Mouse (Mus musculus) neural tube, embryonic 15.5 days (tissue): ENCODE data around the gene Plekha8. TPM values are rescaled to one million over a fixed set of nuclear protein-coding genes. Genes with fewer than 3 reads are reported as not detected.

ENCODE experiments used
- ATAC-seq: fragments of 200-750 bp; cut with Nextera tagmentation; 2 replicates; pipeline ENCODE4 v1.8.0; 2017; ENCODE audit warnings: mild to moderate bottlenecking, moderate TSS enrichment, moderate library complexity; ENCODE audit not compliant: low FRiP score
- H3K27ac ChIP-seq: fragments of 300-500 bp; sonication (generic); replicated peaks from 2 replicates; pipeline ENCODE4 v1.5.1; 2015; ENCODE audit warnings: mild to moderate bottlenecking, inconsistent platforms
- H3K27me3 ChIP-seq: fragments of 300-500 bp; sonication (generic); replicated peaks from 2 replicates; pipeline ENCODE4 v1.6.1; 2015; ENCODE audit warnings: inconsistent platforms
- H3K36me3 ChIP-seq: fragments of 300-500 bp; sonication (generic); 2 replicates; pipeline ENCODE4 v1.6.1; 2015; ENCODE audit warnings: inconsistent platforms
- H3K4me1 ChIP-seq: fragments of 300-500 bp; sonication (generic); 2 replicates; pipeline ENCODE4 v1.6.1; 2015; ENCODE audit warnings: inconsistent platforms
- H3K4me2 ChIP-seq: fragments of 300-500 bp; sonication (generic); 2 replicates; pipeline ENCODE4 v1.6.1; 2015; ENCODE audit warnings: inconsistent platforms, mild to moderate bottlenecking, moderate library complexity
- H3K4me3 ChIP-seq: fragments of 300-500 bp; sonication (generic); replicated peaks from 2 replicates; pipeline ENCODE4 v1.5.1; 2015; ENCODE audit warnings: mild to moderate bottlenecking, inconsistent platforms
- H3K9ac ChIP-seq: fragments of 300-500 bp; sonication (generic); replicated peaks from 2 replicates; pipeline ENCODE4 v1.6.1; 2015; ENCODE audit warnings: mild to moderate bottlenecking, inconsistent platforms
- H3K9me3 ChIP-seq: fragments of 300-500 bp; sonication (generic); replicated peaks from 2 replicates; pipeline ENCODE4 v1.6.1; 2016; ENCODE audit warnings: inconsistent platforms
- WGBS: fragments of 180-500 bp; shearing (Covaris S2); methylation state at CpG from one replicate; pipeline ENCODE4 v1.1.7; 2015; ENCODE audit warnings: mixed read lengths; 5-methylcytosine and 5-hydroxymethylcytosine counted together
- polyA plus RNA-seq: library from polyadenylated mRNA; unstranded; fragments of >200 nt; fragmentation: Nextera tagmentation; extraction: Ambion mirVana; gene quantifications from 2 replicates; pipeline ENCODE4 v1.2.1, GENCODE M21; 2015

Plekha8 gene
- polyA plus RNA-seq, 1 experiment from 2014 or later: 8.0 TPM

DNA sequence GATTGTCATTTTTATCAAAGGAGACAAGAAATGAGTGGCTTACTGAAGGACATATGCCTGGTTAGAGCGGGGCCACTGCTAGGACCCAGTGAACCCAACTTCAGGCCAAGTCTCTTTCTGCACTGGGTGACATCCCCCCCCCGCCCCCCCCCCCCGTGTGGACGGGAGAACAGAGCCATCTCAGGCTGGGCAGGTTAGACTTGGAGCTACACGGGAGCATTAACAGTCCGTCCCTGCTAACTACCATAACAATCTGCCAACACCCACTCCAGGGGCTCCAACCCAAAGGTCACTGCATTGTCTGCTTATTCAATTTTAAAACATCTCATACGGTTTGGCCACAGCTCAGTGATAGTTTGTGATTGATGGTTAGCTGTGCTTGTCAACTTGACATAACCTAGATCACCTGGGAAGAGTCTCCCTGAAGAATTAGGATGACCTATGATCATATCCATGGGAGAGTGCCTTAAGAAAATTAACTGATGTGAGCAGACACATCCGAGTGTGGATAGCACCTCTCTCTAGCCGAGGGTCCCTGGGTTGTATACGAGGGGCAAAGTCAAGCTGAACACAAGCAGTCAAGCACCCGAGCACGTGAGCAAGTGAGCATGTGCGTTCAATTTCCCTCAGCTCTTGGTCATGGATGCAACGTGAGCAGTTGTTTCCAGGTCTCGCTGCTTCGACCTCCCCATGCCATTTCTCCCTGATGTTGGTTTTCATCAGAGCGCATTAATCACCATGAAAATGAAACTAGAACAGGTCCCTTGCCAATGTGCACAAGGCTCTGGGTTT lies 32.7 kb upstream of the Plekha8 start:
- Histone ChIP-seq H3K4me1 (peaks cover 59% of the 10 kb centered on the region), H3K27ac (no peak overlapping the region)

DNA sequence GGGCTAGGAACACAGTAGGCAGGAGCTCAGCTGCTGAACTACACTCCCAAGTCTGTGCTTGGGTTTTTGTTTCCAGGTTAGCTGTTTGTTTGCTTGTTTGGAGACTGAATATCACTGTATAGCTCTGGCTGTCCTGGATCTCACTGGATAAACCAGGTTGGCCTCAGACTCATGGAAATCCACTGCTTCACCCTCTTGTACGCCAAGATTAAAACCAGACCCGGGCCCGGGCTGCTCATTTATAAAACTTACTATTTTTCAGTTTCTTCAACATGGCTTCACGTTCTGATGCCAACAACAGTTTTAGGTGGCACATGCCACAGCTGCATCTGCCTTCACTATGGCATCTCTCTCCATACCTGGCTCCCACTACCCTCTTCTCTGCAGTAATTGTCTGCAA lies 31.4 kb upstream of the Plekha8 start:
- WGBS: 93% methylated on average over 4 of the region's 4 CpGs
- peaks cover 63% of the 10 kb centered on the region for H3K4me1 ChIP-seq

More for the DNA sequence above, 32.7 kb upstream of the Plekha8 start:
- H3K27me3 ChIP-seq: no peaks in the 10 kb centered on the region; the same call in 1 of the 2 replicates
- H3K4me2 ChIP-seq: no peak overlapping the region
- no peak overlapping the region for H3K9ac ChIP-seq
- H3K9me3 ChIP-seq: no peaks in the 10 kb centered on the region
- no peak overlapping the region for H3K4me3 ChIP-seq
- WGBS: 74% methylated on average over 15 of the region's 17 CpGs
- no peak for ATAC-seq
- H3K36me3 ChIP-seq: no peaks in the 10 kb centered on the region

DNA sequence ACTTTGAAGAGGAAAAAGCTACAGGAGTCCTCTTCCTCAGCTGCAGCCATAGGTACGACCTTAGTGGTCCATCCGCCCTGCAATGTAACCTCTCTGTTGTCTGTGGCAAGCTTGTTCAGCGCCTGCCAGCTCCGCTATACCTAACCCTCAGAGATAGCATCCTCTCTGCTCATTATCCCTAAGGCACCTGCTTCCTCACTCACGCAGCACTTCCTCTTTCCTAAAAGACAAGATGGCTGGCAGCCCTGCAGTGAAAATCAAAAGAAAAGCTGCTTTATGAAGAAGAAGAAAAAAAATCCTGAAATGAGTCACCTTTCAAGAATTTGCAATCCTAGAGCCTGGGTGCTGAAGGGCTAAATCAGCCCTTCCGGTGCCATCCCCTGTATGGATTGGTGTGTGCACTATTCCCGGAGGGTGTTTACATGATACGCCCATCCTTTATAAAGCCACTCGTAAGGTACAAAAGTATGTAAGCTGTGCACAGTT lies 30.4 kb upstream of the Plekha8 start:
- peak overlapping the region; percentile 87 for H3K9ac ChIP-seq
- peak overlapping the region; percentile 76 for H3K4me2 ChIP-seq
- H3K4me1 ChIP-seq: peaks cover 63% of the 10 kb centered on the region
- peak overlapping the region; percentile 64 for H3K4me3 ChIP-seq
- ATAC-seq: no peak
- peak overlapping the region; percentile 93 for H3K27ac ChIP-seq
- H3K9me3 ChIP-seq: no peaks in the 10 kb centered on the region
- 49% methylated on average over 9 of the region's 9 CpGs for WGBS
- no peaks in the 10 kb centered on the region for H3K27me3 ChIP-seq
- no peaks in the 10 kb centered on the region for H3K36me3 ChIP-seq

More for the DNA sequence above, 31.4 kb upstream of the Plekha8 start:
- peak overlapping the region; percentile 76 for H3K4me2 ChIP-seq
- no peaks in the 10 kb centered on the region for H3K36me3 ChIP-seq
- no peak overlapping the region for H3K9ac ChIP-seq
- H3K4me3 ChIP-seq: no peak overlapping the region; the same call in 1 of the 2 replicates
- ATAC-seq: no peak
- no peak overlapping the region for H3K27ac ChIP-seq
- H3K9me3 ChIP-seq: no peaks in the 10 kb centered on the region
- no peaks in the 10 kb centered on the region for H3K27me3 ChIP-seq

DNA sequence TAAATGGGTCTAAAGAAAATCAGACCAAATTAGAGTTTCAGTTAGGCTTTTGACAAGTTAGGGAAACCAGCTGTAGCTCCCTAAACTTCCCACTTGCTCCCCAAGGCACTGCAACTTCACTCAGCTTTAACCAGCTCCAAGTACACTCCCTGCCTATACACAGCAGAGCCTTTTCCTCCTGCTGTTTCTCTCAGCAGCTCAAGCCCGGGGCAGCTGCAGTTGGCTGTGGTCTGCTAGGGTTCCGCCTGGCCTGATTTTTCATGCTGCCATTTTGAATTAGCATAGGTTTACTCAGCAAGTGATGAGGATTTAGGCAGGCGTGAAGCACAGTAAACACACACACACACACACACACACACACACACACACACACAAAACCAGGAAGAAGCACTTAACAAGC lies 29.9 kb upstream of the Plekha8 start:
- H3K36me3 ChIP-seq: no peaks in the 10 kb centered on the region
- WGBS: 6% methylated on average over 3 of the region's 3 CpGs

DNA sequence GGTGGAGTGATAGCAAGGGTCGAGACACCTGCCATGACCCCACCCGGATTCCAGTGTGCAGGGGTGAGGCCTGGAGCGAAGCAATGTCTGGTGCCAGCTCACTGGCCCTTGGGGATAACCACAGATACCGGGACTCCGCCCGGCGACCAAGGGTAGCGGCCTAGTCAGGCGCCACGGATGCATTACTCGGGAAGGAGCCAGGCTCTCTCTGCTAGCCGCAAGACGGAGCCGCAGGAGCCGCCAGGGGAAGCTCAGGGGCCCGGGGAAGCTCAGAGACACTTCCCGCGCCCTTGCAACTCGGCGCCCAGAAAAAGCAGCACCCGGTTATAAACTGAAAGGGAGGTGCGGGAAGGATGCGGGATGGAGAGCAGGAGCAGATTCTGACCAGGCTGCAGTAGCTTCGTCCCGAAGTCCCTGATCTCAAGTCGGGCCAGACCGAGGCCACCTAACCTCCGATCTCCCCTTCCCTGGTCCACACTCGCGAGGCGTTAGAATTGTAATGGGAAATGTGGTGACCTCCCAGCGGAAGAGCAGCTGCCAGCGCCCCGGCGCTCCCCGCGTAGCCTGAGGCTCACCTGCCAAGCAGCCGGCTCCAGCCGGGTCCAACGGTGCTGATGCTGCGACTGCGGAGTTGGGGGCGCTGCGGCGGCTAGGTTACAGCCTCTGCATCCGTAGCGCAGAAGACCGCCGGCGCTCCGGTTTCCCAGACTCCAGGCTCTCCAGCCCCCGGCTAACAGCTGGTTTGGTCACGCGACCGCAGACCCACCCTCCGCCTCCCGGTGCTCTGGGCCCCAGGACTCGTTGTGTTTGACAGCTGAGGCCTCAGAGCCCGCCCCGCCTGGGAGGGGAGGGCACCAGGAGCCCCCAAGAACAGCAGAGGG lies 29.0 kb upstream of the Plekha8 start, which contains the start of gene Scrn1:
Scrn1 (minus strand) TSS at position 825 of the 881 bp plus-strand sequence.
- H3K27me3 ChIP-seq: no peaks in the 10 kb centered on the region
- peak within 1 kb of the TSS; percentile 76 for H3K4me2 ChIP-seq
- no peaks in the 10 kb centered on the region for H3K36me3 ChIP-seq
- H3K27ac ChIP-seq: peak within 1 kb of the TSS; percentile 93
- H3K9ac ChIP-seq: peak within 1 kb of the TSS; percentile 87
- H3K9me3 ChIP-seq: no peaks in the 10 kb centered on the region
- ATAC-seq: peak; percentile 86
- peaks cover 59% of the 10 kb centered on the region for H3K4me1 ChIP-seq
- under 1% methylated on average over 60 of the region's 60 CpGs for WGBS
- H3K4me3 ChIP-seq: peak within 1 kb of the TSS; percentile 64

More for the DNA sequence above, 29.9 kb upstream of the Plekha8 start:
- peak overlapping the region; percentile 93 for H3K27ac ChIP-seq
- H3K9ac ChIP-seq: peak overlapping the region; percentile 87
- H3K9me3 ChIP-seq: no peaks in the 10 kb centered on the region
- no peaks in the 10 kb centered on the region for H3K27me3 ChIP-seq
- peaks cover 62% of the 10 kb centered on the region for H3K4me1 ChIP-seq
- ATAC-seq: peak; percentile 14; the same call in 1 of the 2 replicates
- H3K4me2 ChIP-seq: peak overlapping the region; percentile 76
- peak overlapping the region; percentile 64 for H3K4me3 ChIP-seq

DNA sequence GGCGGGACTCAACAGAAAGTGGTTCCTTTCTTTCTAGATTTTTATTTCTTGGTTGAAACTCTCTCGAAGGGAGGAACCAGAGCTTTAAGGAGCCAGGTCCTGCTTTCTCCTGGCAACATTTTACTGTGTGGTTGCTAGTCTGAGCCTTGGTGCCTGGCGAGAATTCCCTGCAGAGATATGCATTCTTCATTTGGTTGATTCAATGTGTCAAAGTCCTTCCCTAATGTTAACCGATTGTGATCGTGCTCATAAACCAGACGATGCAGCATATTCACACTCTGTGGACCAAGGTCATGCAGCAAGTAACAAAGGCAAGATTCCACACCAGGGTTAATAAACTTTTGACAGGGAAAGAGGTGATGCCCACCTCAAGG lies 28.4 kb upstream of the Plekha8 start:
- H3K27ac ChIP-seq: peak overlapping the region; percentile 93
- WGBS: 4% methylated on average over 6 of the region's 6 CpGs
- H3K9ac ChIP-seq: peak overlapping the region; percentile 87
- peaks cover 59% of the 10 kb centered on the region for H3K4me1 ChIP-seq
- peak overlapping the region; percentile 64 for H3K4me3 ChIP-seq
- no peaks in the 10 kb centered on the region for H3K27me3 ChIP-seq
- peak; percentile 7; the same call in 1 of the 2 replicates for ATAC-seq
- H3K36me3 ChIP-seq: no peaks in the 10 kb centered on the region
- no peaks in the 10 kb centered on the region for H3K9me3 ChIP-seq
- peak overlapping the region; percentile 76 for H3K4me2 ChIP-seq

DNA sequence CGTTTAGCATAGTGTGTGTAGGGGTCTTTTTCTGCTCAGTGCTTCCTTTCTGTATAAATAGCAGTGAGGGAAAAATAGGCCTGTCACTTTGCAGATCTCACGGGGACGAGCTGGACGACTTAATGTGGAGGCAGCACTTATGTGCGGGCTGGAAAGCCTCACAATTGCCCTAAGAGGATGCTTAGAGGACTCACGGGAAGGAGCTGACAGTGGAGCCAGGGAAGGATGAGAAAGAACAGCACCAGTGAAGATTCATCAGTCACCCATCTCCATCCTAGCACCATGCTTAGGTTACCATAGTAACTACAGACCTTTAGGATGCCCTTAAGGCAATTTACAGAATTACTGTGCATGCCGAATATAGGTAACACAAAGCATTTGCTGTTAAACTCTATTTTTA lies 25.1 kb upstream of the Plekha8 start:
- H3K4me2 ChIP-seq: peak overlapping the region; percentile 23
- no peak overlapping the region for H3K4me3 ChIP-seq
- 8% methylated on average over 7 of the region's 7 CpGs for WGBS
- ATAC-seq: no peak
- peak overlapping the region; percentile 37; the same call in 1 of the 2 replicates for H3K27ac ChIP-seq
- H3K4me1 ChIP-seq: peaks cover 44% of the 10 kb centered on the region
- H3K27me3 ChIP-seq: no peaks in the 10 kb centered on the region
- no peaks in the 10 kb centered on the region for H3K9me3 ChIP-seq
- H3K36me3 ChIP-seq: no peaks in the 10 kb centered on the region
- no peak overlapping the region for H3K9ac ChIP-seq

DNA sequence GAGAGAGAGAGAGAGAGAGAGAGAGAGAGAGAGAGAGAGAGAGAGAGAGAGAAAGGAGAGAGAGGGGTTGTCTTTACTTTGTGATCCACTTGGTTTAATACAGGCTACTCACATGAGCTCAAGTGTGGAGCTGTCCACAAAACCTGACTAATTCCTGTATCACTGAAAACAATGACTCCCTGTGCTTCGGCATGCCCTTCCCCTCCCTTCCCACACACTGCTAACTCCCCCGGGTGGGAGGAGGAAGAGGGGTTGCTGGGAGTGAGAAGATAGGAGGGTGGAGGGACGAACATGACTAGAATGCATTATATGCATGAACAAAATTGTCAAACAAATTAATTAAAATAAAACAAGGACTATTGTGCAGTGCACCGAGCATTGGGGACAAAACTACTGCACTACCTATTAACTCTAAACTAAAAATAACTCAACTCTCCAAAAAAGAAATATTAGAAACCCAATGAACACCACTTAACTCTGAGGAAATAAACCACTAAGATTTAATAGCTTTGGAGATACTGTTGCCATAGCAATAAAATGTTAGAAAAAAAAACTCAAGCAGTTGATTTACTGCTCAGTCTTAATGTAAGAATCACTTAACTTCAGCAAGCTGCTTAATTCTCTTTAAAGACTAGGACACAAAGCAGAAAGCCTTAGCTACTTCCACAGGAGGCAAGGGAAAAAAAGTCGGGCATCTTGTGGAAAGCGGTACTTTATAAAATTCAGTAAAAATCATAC lies 21.5 kb upstream of the Plekha8 start:
- no peaks in the 10 kb centered on the region for H3K27me3 ChIP-seq
- peak overlapping the region; percentile 19; the same call in 1 of the 2 replicates for H3K4me2 ChIP-seq
- no peaks in the 10 kb centered on the region for H3K36me3 ChIP-seq
- peaks cover 26% of the 10 kb centered on the region for H3K4me1 ChIP-seq
- no peak overlapping the region for H3K9ac ChIP-seq
- H3K9me3 ChIP-seq: no peaks in the 10 kb centered on the region
- peak; percentile 52; the same call in 1 of the 2 replicates for ATAC-seq
- no peak overlapping the region for H3K27ac ChIP-seq
- WGBS: 8% methylated on average over 6 of the region's 6 CpGs
- H3K4me3 ChIP-seq: no peak overlapping the region

DNA sequence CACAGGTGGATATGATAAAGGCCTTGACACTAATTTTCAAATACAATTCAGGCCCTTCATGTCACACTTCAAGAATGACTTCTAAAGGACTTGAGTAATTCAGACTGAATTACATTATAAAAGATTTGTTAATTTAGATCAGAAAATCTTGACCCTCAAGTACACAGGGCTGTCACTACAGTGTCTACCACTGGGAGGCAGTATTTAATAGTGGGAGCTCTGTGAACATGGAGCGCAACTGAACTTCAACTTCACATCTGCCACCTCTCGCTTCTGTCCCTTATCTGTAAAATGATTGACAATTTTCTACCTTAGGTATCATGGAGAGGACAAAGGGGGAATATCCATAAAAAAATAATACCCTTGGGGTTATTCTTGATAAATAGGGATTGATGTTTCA lies 8.7 kb upstream of the Plekha8 start:
- ATAC-seq: no peak
- Histone ChIP-seq H3K4me1 (peaks cover 2% of the 10 kb centered on the region; the same call in 1 of the 2 replicates), H3K9ac (no peak overlapping the region), H3K36me3 (no peaks in the 10 kb centered on the region), H3K4me2 (no peak overlapping the region), H3K27me3 (no peaks in the 10 kb centered on the region), H3K4me3 (no peak overlapping the region), H3K9me3 (no peaks in the 10 kb centered on the region), H3K27ac (no peak overlapping the region)
- 24% methylated on average over 2 of the region's 2 CpGs for WGBS

DNA sequence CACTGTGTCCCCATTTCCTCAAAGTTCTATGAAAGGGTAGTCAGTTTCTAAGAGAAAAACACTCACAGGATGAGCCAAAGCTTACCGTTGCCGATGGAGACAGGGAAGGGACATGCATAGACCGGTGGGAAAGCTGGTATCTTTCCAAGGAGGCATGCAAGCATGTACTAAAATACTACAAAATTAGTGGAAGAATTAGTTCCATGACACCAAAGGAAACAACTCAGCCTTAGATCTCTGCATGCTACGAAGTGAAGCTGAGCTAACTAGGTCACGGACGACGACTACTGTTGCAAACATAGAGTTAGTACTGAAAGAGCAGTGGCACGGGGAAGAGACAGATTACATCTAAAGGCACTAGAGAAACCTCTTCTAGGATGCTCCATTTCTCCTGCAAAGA lies 8.0 kb upstream of the Plekha8 start:
- Histone ChIP-seq H3K4me1 (peaks cover 9% of the 10 kb centered on the region; the same call in 1 of the 2 replicates), H3K9ac (no peak overlapping the region), H3K36me3 (no peaks in the 10 kb centered on the region), H3K9me3 (no peaks in the 10 kb centered on the region), H3K4me3 (no peak overlapping the region), H3K27me3 (no peaks in the 10 kb centered on the region), H3K4me2 (no peak overlapping the region), H3K27ac (no peak overlapping the region)
- 66% methylated on average over 8 of the region's 8 CpGs for WGBS
- ATAC-seq: no peak

DNA sequence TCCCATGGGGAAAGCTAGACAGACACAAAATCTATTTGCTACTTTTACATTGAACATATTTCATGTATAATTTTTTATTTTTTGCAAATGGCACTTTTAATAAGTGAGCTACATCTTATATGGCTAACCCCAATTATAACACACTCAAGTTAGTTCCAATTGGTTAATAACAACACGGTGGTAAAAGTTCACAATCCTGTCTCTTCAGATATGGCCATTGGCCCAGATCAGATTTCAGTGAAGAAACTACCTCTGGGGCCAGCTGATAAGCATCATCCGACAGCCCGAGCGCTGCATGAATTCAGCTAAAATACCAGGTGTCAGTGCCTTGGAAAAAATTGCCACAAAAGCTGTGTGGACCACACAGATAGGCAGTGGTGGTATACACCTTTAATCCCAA lies 7.2 kb upstream of the Plekha8 start:
- Histone ChIP-seq H3K4me1 (peaks cover 14% of the 10 kb centered on the region), H3K4me2 (no peak overlapping the region), H3K4me3 (no peak overlapping the region), H3K27me3 (no peaks in the 10 kb centered on the region), H3K27ac (no peak overlapping the region), H3K36me3 (no peaks in the 10 kb centered on the region), H3K9ac (no peak overlapping the region), H3K9me3 (no peaks in the 10 kb centered on the region)
- no peak for ATAC-seq
- WGBS: 89% methylated on average over 4 of the region's 4 CpGs
